Mouse (Mus musculus) heart, adult 2 months (tissue): ENCODE data around the gene Smim5. TPM values are rescaled to one million over a fixed set of nuclear protein-coding genes. Genes with fewer than 3 reads are reported as not detected.
"Not testable (repeated sequence)": the region's sequence is repeated elsewhere in the genome, so short reads cannot be mapped to it uniquely, and the experiment has no call there.

Experiments
- DNase-seq, 2 experiments: peaks; one replicate each; pipeline ENCODE4 v3.0.0; 2021
- H3K27ac ChIP-seq: fragments of 200-600 bp; 2 replicates; pipeline ENCODE4 v1.8.1; 2022
- H3K27me3 ChIP-seq: fragments of 200-500 bp; 2 replicates; pipeline ENCODE4 v1.6.1; 2012; ENCODE audit warnings: mild to moderate bottlenecking, low read length, inconsistent platforms, mixed read lengths; ENCODE audit not compliant: control insufficient read depth, insufficient read depth
- H3K36me3 ChIP-seq: fragments of 200-500 bp; 2 replicates; pipeline ENCODE4 v1.6.1; 2012; ENCODE audit warnings: low read length, inconsistent platforms; ENCODE audit not compliant: control insufficient read depth, insufficient read depth
- H3K4me1 ChIP-seq: fragments of 200-500 bp; 2 replicates; pipeline ENCODE4 v1.6.1; 2011; ENCODE audit warnings: low read length; ENCODE audit not compliant: control insufficient read depth, insufficient read depth
- H3K4me3 ChIP-seq: fragments of 200-600 bp; 2 replicates; pipeline ENCODE4 v1.8.1; 2022
- H3K79me2 ChIP-seq: fragments of 200-500 bp; replicated peaks from 2 replicates; pipeline ENCODE4 v1.6.1; 2012; ENCODE audit warnings: mild to moderate bottlenecking, inconsistent platforms, low read length, moderate library complexity, mixed read lengths; ENCODE audit not compliant: control insufficient read depth, insufficient read depth
- H3K9ac ChIP-seq: fragments of 200-500 bp; 2 replicates; pipeline ENCODE4 v1.6.1; 2012; ENCODE audit warnings: low read depth, mild to moderate bottlenecking, control low read depth, inconsistent platforms, low read length, mixed read lengths
- CTCF ChIP-seq: fragments of 200-600 bp; IDR thresholded peaks from 2 replicates; pipeline ENCODE4 v1.8.1; 2022; ENCODE audit warnings: antibody characterized with exemption, mild to moderate bottlenecking, moderate library complexity
- EP300 ChIP-seq: fragments of 200-500 bp; IDR thresholded peaks from 2 replicates; pipeline ENCODE4 v1.6.1; 2011; ENCODE audit warnings: low read depth, low read length, control low read depth; ENCODE audit not compliant: insufficient read depth
- POLR2A ChIP-seq: fragments of 200-500 bp; IDR thresholded peaks from 2 replicates; pipeline ENCODE4 v1.6.1; 2011; ENCODE audit warnings: mild to moderate bottlenecking, low read depth, low read length, control low read depth; ENCODE audit not compliant: insufficient read depth
- WGBS: fragments of 180-500 bp; shearing (Covaris S2); methylation state at CpG from one replicate; pipeline ENCODE4 v1.1.7; 2018; 5-methylcytosine and 5-hydroxymethylcytosine counted together
- intact Hi-C: fragments of 180-260 bp; cut with DNase I; formaldehyde crosslinking; loops from one replicate; pipeline ENCODE4 v1.15.1; 2025
- long read RNA-seq: library from polyadenylated mRNA; stranded (forward); transcript quantifications from one replicate; pipeline ENCODE4 v2.0.0, GENCODE M21; 2021
- polyA plus RNA-seq: library from polyadenylated mRNA; depleted of rRNA; stranded (reverse); fragments of >200 nt; gene quantifications from 2 replicates; pipeline ENCODE4 v1.2.3, GENCODE M21; 2012; rRNA removed
- total RNA-seq, 2 experiments: library from RNA; stranded (reverse); gene quantifications; 2 replicates each; pipeline ENCODE4 v1.2.3; 2021

Gene Smim5
- total RNA-seq: 10 to 100 TPM; 10.2 to 17.8 TPM
- 21.8 and 32.8 TPM in 2 replicates for polyA plus RNA-seq
- long read RNA-seq, transcript Smim5-202 (4 exons, 685 nt): major isoform, 5 of 6 reads
- long read RNA-seq, partial matches to known transcripts: 0 of 6 reads
- long read RNA-seq, other reads (novel, unspliced or antisense): 0 of 6 reads

GRCm38 (mm10) chr11:115899486-115900266, at the start of gene Smim5:
Smim5 (plus strand) TSS chr11:115899966.
- 0 out of 2 replicates have a peak, but pooled peaks have one; percentile 71 for TF ChIP-seq EP300
- TF ChIP-seq POLR2A: peak; percentile 92
- peak; percentile 34 for TF ChIP-seq CTCF
- H3K9ac ChIP-seq: peak within 1 kb of the TSS; percentile 65
- H3K27me3 ChIP-seq: no peaks in the 10 kb centered on the region
- H3K4me1 ChIP-seq: peaks cover 15% of the 10 kb centered on the region
- DNase-seq: peak; percentile 62 to 80
- H3K79me2 ChIP-seq: no peaks in the 10 kb centered on the region
- intact Hi-C loops: loop anchor here (2.0 kb wide), 1 partner anchor 21 kb away; no protein-coding TSS in a partner anchor
- peak within 1 kb of the TSS; percentile 88 for H3K27ac ChIP-seq
- WGBS: 29% methylated on average over 16 of the region's 16 CpGs
- no peaks in the 10 kb centered on the region; the same call in 1 of the 2 replicates for H3K36me3 ChIP-seq
- H3K4me3 ChIP-seq: peak within 1 kb of the TSS; percentile 48

- Histone ChIP-seq H3K9ac (no peak overlapping the region), H3K27ac (no peak overlapping the region), H3K36me3 (no peaks in the 10 kb centered on the region), H3K79me2 (no peaks in the 10 kb centered on the region), H3K4me3 (no peak overlapping the region), H3K4me1 (no peaks in the 10 kb centered on the region), H3K27me3 (peaks cover 11% of the 10 kb centered on the region)
- intact Hi-C loops: no loop called here
- WGBS: 84% methylated on average over 6 of the region's 6 CpGs
- TF ChIP-seq CTCF: no peak
- TF ChIP-seq EP300: no peak
- TF ChIP-seq POLR2A: no peak
- DNase-seq: no peak
Observed at GRCm38 (mm10) chr11:115854674-115855073, 45.1 kb upstream of the Smim5 start.

- intact Hi-C loops, H3K9ac ChIP-seq, H3K36me3 ChIP-seq, DNase-seq, H3K4me1 ChIP-seq, H3K79me2 ChIP-seq, H3K27ac ChIP-seq, H3K4me3 ChIP-seq: not testable (repeated sequence)
- peaks cover 11% of the 10 kb centered on the region for H3K27me3 ChIP-seq
- 96% methylated on average over 4 of the region's 4 CpGs for WGBS
Observed at GRCm38 (mm10) chr11:115857146-115857545, 42.6 kb upstream of the Smim5 start.

GRCm38 (mm10) chr11:115857936-115858335, 41.8 kb upstream of the Smim5 start:
- intact Hi-C loops: loop anchor here (2.0 kb wide), 1 partner anchor 33 kb away; the partner anchor contains the start of gene Llgl2
- H3K4me3 ChIP-seq: no peak overlapping the region
- H3K36me3 ChIP-seq: no peaks in the 10 kb centered on the region
- H3K9ac ChIP-seq: no peak overlapping the region
- H3K27ac ChIP-seq: no peak overlapping the region
- H3K4me1 ChIP-seq: no peaks in the 10 kb centered on the region
- TF ChIP-seq EP300 (no peak), POLR2A (no peak), CTCF (no peak)
- H3K79me2 ChIP-seq: no peaks in the 10 kb centered on the region
- peaks cover 11% of the 10 kb centered on the region for H3K27me3 ChIP-seq
- 58% methylated on average over 13 of the region's 13 CpGs for WGBS
- DNase-seq: no peak

GRCm38 (mm10) chr11:115858354-115858753, 41.4 kb upstream of the Smim5 start, which contains the start of gene Myo15b:
Myo15b (plus strand) TSS chr11:115858406.
- no peaks in the 10 kb centered on the region for H3K4me1 ChIP-seq
- H3K9ac ChIP-seq: peak within 1 kb of the TSS; percentile 77
- no peak for DNase-seq
- peaks cover 11% of the 10 kb centered on the region for H3K27me3 ChIP-seq
- peak within 1 kb of the TSS; percentile 46 for H3K4me3 ChIP-seq
- 30% methylated on average over 27 of the region's 27 CpGs for WGBS
- no peaks in the 10 kb centered on the region for H3K36me3 ChIP-seq
- no peak within 1 kb of the TSS for H3K27ac ChIP-seq
- H3K79me2 ChIP-seq: no peaks in the 10 kb centered on the region
- intact Hi-C loops: loop anchor here (2.0 kb wide), 1 partner anchor 34 kb away; the partner anchor contains the start of gene Llgl2
- TF ChIP-seq CTCF: no peak
- no peak for TF ChIP-seq EP300
- TF ChIP-seq POLR2A: no peak
